Mouse (Mus musculus): Measurements from ENCODE around the gene Zfp653.

- TF ChIP-seq POLR2A (IDR thresholded peaks at IDR 0.05; ENCODE audit: control insufficient read depth, low read depth, low read length) (no peak), CTCF (IDR thresholded peaks at IDR 0.05; ENCODE audit: control insufficient read depth, insufficient read depth, insufficient replicate concordance, low read depth, low read length) (no peak)
Observed at GRCm38 (mm10) chr9:22089281-22089680, 18.1 kb upstream of the Zfp653 start.

Data from testis, adult 2 months (tissue).